Comparison of ENCODE assay signal across 1 mouse cellular context in the genomic region with DNA sequence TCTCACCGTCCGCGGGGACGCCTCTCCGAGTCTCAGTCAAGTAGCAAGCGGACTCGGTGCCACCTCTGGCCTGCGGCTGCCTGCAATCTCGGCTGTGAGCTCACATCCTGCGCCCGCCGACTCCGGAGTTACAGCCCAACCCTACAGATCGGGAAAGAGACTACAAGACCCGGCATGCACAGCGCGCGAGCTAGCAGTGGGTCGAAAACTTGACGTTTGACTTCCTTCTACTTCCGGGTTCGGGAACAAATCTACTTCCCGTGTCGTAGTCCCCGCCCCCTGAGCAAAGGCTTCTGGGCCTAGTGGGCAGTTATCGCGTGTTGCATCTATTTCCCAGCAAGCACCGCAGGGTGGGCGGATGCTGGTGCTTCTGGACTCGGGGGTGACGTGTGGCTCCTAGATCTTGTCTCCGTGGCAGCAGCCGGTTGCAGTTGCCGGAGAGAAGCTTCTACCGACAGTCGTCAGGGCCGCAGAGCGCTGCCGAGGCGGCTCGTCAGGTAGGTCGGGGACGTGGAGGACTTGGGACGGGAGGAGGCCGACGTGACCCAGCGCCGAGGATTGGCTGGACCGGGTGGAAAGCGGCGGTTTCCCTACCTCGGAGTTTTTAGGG.
A peak's percentile ranks its signal among the peaks of the same experiment; 100 is the strongest.
TF ChIP-seq lines count a peak whose summit lies in the region.

A gene (minus strand): TSS at position 253 of the 610 bp plus-strand sequence.
A gene (plus strand): TSS at position 282 of the 610 bp plus-strand sequence.

TF ChIP-seq in CH12.LX, 34 proteins besides CTCF, POLR2A, EP300 and RAD21 (continued from another document):
- no peak for TF ChIP-seq USF1 (IDR thresholded peaks at IDR 0.05; ENCODE audit: low read depth, low read length)
- no peak for TF ChIP-seq RCOR1 (conservative IDR thresholded peaks at IDR 0.05; ENCODE audit: low read depth, low read length)
- no peak for TF ChIP-seq CHD1 (IDR thresholded peaks at IDR 0.05; ENCODE audit: low read depth, low read length)
- peak; percentile 89 for TF ChIP-seq TCF12 (IDR thresholded peaks at IDR 0.05; ENCODE audit: low read depth, low read length)
- no peak for TF ChIP-seq USF2 (conservative IDR thresholded peaks at IDR 0.05; ENCODE audit: low read depth, low read length)
- TF ChIP-seq SIN3A (IDR thresholded peaks at IDR 0.05; ENCODE audit: low read length), result peak; percentile 92; the same call in 1 of the 2 replicates
- peak; percentile 85; the same call in 1 of the 2 replicates for TF ChIP-seq POLR2AphosphoS2 (IDR thresholded peaks at IDR 0.05; ENCODE audit: low read depth, low read length)
- peak; percentile 67 for TF ChIP-seq NRF1 (IDR thresholded peaks at IDR 0.05; ENCODE audit: low read depth, low read length)
- TF ChIP-seq MAZ (IDR thresholded peaks at IDR 0.05; ENCODE audit: low read depth, low read length), result peak; percentile 82; the same call in 1 of the 2 replicates
- TF ChIP-seq NELFE (IDR thresholded peaks at IDR 0.05; ENCODE audit: low read depth, low read length), result peak; percentile 93
- no peak for TF ChIP-seq ZNF384 (IDR thresholded peaks at IDR 0.05; ENCODE audit: low read depth, low read length)
- TF ChIP-seq MAFK (IDR thresholded peaks at IDR 0.05; ENCODE audit: insufficient replicate concordance, low read length), result no peak
- peak; percentile 98 for TF ChIP-seq ELF1 (IDR thresholded peaks at IDR 0.05; ENCODE audit: low read depth, low read length)
- peak; percentile 36; the same call in 1 of the 2 replicates for TF ChIP-seq IRF4 (IDR thresholded peaks at IDR 0.05; ENCODE audit: low read depth, low read length)
- no peak for TF ChIP-seq ZC3H11A (IDR thresholded peaks at IDR 0.05; ENCODE audit: low read depth, low read length)
- no peak; the same call in 1 of the 2 replicates for TF ChIP-seq E2F4 (IDR thresholded peaks at IDR 0.05; ENCODE audit: insufficient replicate concordance, low read depth, low read length)
- peak; percentile 95 for TF ChIP-seq HCFC1 (IDR thresholded peaks at IDR 0.05; ENCODE audit: low read depth, low read length)
- TF ChIP-seq JUN (IDR thresholded peaks at IDR 0.05; ENCODE audit: insufficient read depth, low read depth, low read length), result peak; percentile 4; the same call in 1 of the 2 replicates
- TF ChIP-seq ZMIZ1 (IDR thresholded peaks at IDR 0.05; ENCODE audit: low read depth, low read length), result peak; percentile 87; the same call in 1 of the 2 replicates
- TF ChIP-seq CHD2 (IDR thresholded peaks at IDR 0.05; ENCODE audit: low read length), result peak; percentile 99
- TF ChIP-seq MXI1 (IDR thresholded peaks at IDR 0.05; ENCODE audit: low read depth, low read length), result peak; percentile 92
- no peak for TF ChIP-seq JUND (conservative IDR thresholded peaks at IDR 0.05; ENCODE audit: low read depth, low read length)
- TF ChIP-seq GABPA (IDR thresholded peaks at IDR 0.05; ENCODE audit: insufficient replicate concordance, low read depth, low read length), result peak; percentile 92; the same call in 1 of the 2 replicates
- TF ChIP-seq BHLHE40 (IDR thresholded peaks at IDR 0.05; ENCODE audit: low read depth, low read length), result peak; percentile 24; the same call in 1 of the 2 replicates
TF ChIP-seq in CH12.LX: peak in this region for 20.
